Mouse (Mus musculus): ENCODE data around the gene Zxdb. TPM values are rescaled to one million over a fixed set of nuclear protein-coding genes. Genes with fewer than 3 reads are reported as not detected.
"Not testable (repeated sequence)": the region's sequence is repeated elsewhere in the genome, so short reads cannot be mapped to it uniquely, and the experiment has no call there.

Zxdb gene
- polyA plus RNA-seq (2012; rRNA removed) = 7.2 and 7.7 TPM in 2 replicates

- DNase-seq (ENCODE audit: low read depth) = not testable (repeated sequence)
Measured at GRCm38 (mm10) chrX:94724192-94724971, at the start of gene Zxdb. Gene Zxdb, plus strand, starts transcription at chrX:94724569.

GRCm38 (mm10) chrX:94674977-94675376, 49.4 kb upstream of the Zxdb start:
- peak; percentile 65 for DNase-seq (ENCODE audit: low read depth)
- TF ChIP-seq CTCF (IDR thresholded peaks at IDR 0.05; ENCODE audit: borderline replicate concordance, extremely low read depth, insufficient read depth, insufficient read length) (peak; percentile 15; the same call in 1 of the 2 replicates), POLR2A (IDR thresholded peaks at IDR 0.05; ENCODE audit: borderline replicate concordance, extremely low read depth, insufficient read depth, insufficient read length, poor library complexity, severe bottlenecking) (no peak)

GRCm38 (mm10) chrX:94681581-94681980, 42.8 kb upstream of the Zxdb start:
- not testable (repeated sequence) for DNase-seq (ENCODE audit: low read depth)

GRCm38 (mm10) chrX:94689593-94689992, 34.8 kb upstream of the Zxdb start:
- not testable (repeated sequence) for DNase-seq (ENCODE audit: low read depth)

GRCm38 (mm10) chrX:94706676-94707075, 17.7 kb upstream of the Zxdb start:
- DNase-seq (ENCODE audit: low read depth) = not testable (repeated sequence)

- DNase-seq (ENCODE audit: low read depth) = not testable (repeated sequence)
Measured at GRCm38 (mm10) chrX:94709752-94710151, 14.6 kb upstream of the Zxdb start.

GRCm38 (mm10) chrX:94724972-94725569, 702 bp downstream of the Zxdb start:
- not testable (repeated sequence) for DNase-seq (ENCODE audit: low read depth)

GRCm38 (mm10) chrX:94725627-94726083, 1.3 kb downstream of the Zxdb start:
- DNase-seq (ENCODE audit: low read depth) = not testable (repeated sequence)

GRCm38 (mm10) chrX:94731596-94731995, 7.2 kb downstream of the Zxdb start:
- TF ChIP-seq POLR2A (IDR thresholded peaks at IDR 0.05; ENCODE audit: borderline replicate concordance, extremely low read depth, insufficient read depth, insufficient read length, poor library complexity, severe bottlenecking) = no peak
- TF ChIP-seq CTCF (IDR thresholded peaks at IDR 0.05; ENCODE audit: borderline replicate concordance, extremely low read depth, insufficient read depth, insufficient read length) = no peak
- DNase-seq (ENCODE audit: low read depth) = no peak

- TF ChIP-seq POLR2A (IDR thresholded peaks at IDR 0.05; ENCODE audit: borderline replicate concordance, extremely low read depth, insufficient read depth, insufficient read length, poor library complexity, severe bottlenecking) = no peak
- TF ChIP-seq CTCF (IDR thresholded peaks at IDR 0.05; ENCODE audit: borderline replicate concordance, extremely low read depth, insufficient read depth, insufficient read length) = no peak
- no peak for DNase-seq (ENCODE audit: low read depth)
Measured at GRCm38 (mm10) chrX:94753733-94754132, 29.4 kb downstream of the Zxdb start.

- peak; percentile 9 for DNase-seq (ENCODE audit: low read depth)
Measured at GRCm38 (mm10) chrX:94759959-94760358, 35.6 kb downstream of the Zxdb start.

GRCm38 (mm10) chrX:94773876-94774275, 49.5 kb downstream of the Zxdb start:
- no peak for DNase-seq (ENCODE audit: low read depth)
- TF ChIP-seq CTCF (IDR thresholded peaks at IDR 0.05; ENCODE audit: borderline replicate concordance, extremely low read depth, insufficient read depth, insufficient read length) (no peak), POLR2A (IDR thresholded peaks at IDR 0.05; ENCODE audit: borderline replicate concordance, extremely low read depth, insufficient read depth, insufficient read length, poor library complexity, severe bottlenecking) (no peak)

More at GRCm38 (mm10) chrX:94759959-94760358, 35.6 kb downstream of the Zxdb start:
- no peak for TF ChIP-seq POLR2A (IDR thresholded peaks at IDR 0.05; ENCODE audit: borderline replicate concordance, extremely low read depth, insufficient read depth, insufficient read length, poor library complexity, severe bottlenecking)
- TF ChIP-seq CTCF (IDR thresholded peaks at IDR 0.05; ENCODE audit: borderline replicate concordance, extremely low read depth, insufficient read depth, insufficient read length) = no peak

Other genes with a start within 250 kb of the Zxdb start
- 986 and 1,050 TPM in 2 replicates for gene Maged1, start 182.4 kb upstream of the Zxdb start, polyA plus RNA-seq (2012; rRNA removed)
- gene Gspt2, start 88.5 kb upstream of the Zxdb start, polyA plus RNA-seq (2012; rRNA removed) = 20.1 and 22.5 TPM in 2 replicates